Mouse (Mus musculus): ENCODE measurements at regions not wholly inside any gene's neighbourhood (a gene's known extent, or its start where the extent isn't known, plus 50 kb on each side); places are given as distances from the start of the nearest gene placed in this dataset.

- DNase-seq: no peak
Observed at GRCm38 (mm10) chr8:11981458-11981857, 141.2 kb downstream of the Tex29 start.

- DNase-seq: no peak
Observed at GRCm38 (mm10) chr8:11990024-11990423, 149.8 kb downstream of the Tex29 start.

- peak; percentile 6 for DNase-seq
Observed at GRCm38 (mm10) chr8:11999736-12000458, 159.6 kb downstream of the Tex29 start.

GRCm38 (mm10) chr8:12000459-12000789, 160.2 kb downstream of the Tex29 start:
- DNase-seq: no peak

- no peak for DNase-seq
Observed at GRCm38 (mm10) chr8:12004241-12004640, 164.0 kb downstream of the Tex29 start.

- DNase-seq: no peak
Observed at GRCm38 (mm10) chr8:12012769-12013168, 172.5 kb downstream of the Tex29 start.

- no peak for DNase-seq
Observed at GRCm38 (mm10) chr8:12017750-12018149, 177.5 kb downstream of the Tex29 start.

GRCm38 (mm10) chr8:12019272-12019671, 179.0 kb downstream of the Tex29 start:
- no peak for DNase-seq

- DNase-seq: no peak
Observed at GRCm38 (mm10) chr8:12023669-12024390, 183.6 kb downstream of the Tex29 start.

GRCm38 (mm10) chr8:12030363-12031116, 190.3 kb downstream of the Tex29 start:
- no peak for DNase-seq

GRCm38 (mm10) chr8:12031796-12032195, 191.5 kb downstream of the Tex29 start:
- DNase-seq: no peak

GRCm38 (mm10) chr8:12032386-12032785, 192.1 kb downstream of the Tex29 start:
- DNase-seq: no peak

- no peak for DNase-seq
Observed at GRCm38 (mm10) chr8:12036349-12036748, 196.1 kb downstream of the Tex29 start.

- DNase-seq: no peak
Observed at GRCm38 (mm10) chr8:12040924-12041323, 200.7 kb downstream of the Tex29 start.

GRCm38 (mm10) chr8:12041662-12042061, 201.4 kb downstream of the Tex29 start:
- no peak for DNase-seq

- DNase-seq: no peak
Observed at GRCm38 (mm10) chr8:12050841-12051240, 210.6 kb downstream of the Tex29 start.

- DNase-seq: no peak
Observed at GRCm38 (mm10) chr8:12051357-12051756, 211.1 kb downstream of the Tex29 start.

- no peak for DNase-seq
Observed at GRCm38 (mm10) chr8:12055931-12056330, 215.7 kb downstream of the Tex29 start.

GRCm38 (mm10) chr8:12061237-12061636, 217.4 kb upstream of the A230072I06Rik start:
- no peak for DNase-seq

- no peak for DNase-seq
Observed at GRCm38 (mm10) chr8:12062710-12063109, 215.9 kb upstream of the A230072I06Rik start.

- DNase-seq: no peak
Observed at GRCm38 (mm10) chr8:12064664-12065063, 214.0 kb upstream of the A230072I06Rik start.

GRCm38 (mm10) chr8:12066454-12066853, 212.2 kb upstream of the A230072I06Rik start:
- no peak for DNase-seq

- no peak for DNase-seq
Observed at GRCm38 (mm10) chr8:12073311-12073999, 205.2 kb upstream of the A230072I06Rik start.

Measured in kidney, adult 11 months (tissue).